Mouse (Mus musculus): ENCODE results near the gene Psmb11.

- no peak for TF ChIP-seq POLR2A (IDR thresholded peaks at IDR 0.05; ENCODE audit: low read depth, low read length)
- peak; percentile 74; the same call in 1 of the 2 replicates for TF ChIP-seq CTCF (IDR thresholded peaks at IDR 0.05; ENCODE audit: extremely low read depth, insufficient read depth, insufficient read length, insufficient replicate concordance)
These were observed 20.2 kb downstream of the Psmb11 start, which contains the start of gene Cdh24 for GRCm38 (mm10) chr14:54641305-54641969.
